ENCODE assay signal across 7 mouse cellular contexts in the genomic region with DNA sequence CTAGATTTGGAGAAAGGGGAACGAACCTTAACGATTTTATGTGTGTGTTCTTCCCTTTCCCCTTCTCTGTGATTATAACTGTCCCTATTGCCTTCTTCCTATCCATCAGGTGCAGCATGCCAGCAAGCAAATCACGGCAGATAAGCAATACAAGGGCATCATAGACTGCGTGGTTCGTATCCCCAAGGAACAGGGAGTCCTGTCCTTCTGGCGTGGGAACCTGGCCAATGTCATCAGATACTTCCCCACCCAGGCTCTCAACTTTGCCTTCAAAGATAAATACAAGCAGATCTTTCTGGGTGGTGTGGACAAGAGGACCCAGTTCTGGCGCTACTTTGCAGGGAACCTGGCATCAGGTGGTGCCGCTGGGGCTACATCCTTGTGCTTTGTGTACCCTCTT. TPM values are rescaled to one million over a fixed set of nuclear protein-coding genes. Genes with fewer than 3 reads are reported as not detected.
A peak's percentile ranks its signal among the peaks of the same experiment; 100 is the strongest.
DNase-seq lines count a peak whose midpoint lies in the region; ATAC-seq lines count a peak whose summit lies in the region.
"Not testable (repeated sequence)": the region's sequence is repeated elsewhere in the genome, so short reads cannot be mapped to it uniquely, and the experiment has no call there.

No protein-coding gene starts in this region.

- H3K9me3 ChIP-seq in forebrain, embryonic 12.5 days; heart, embryonic 14.5 days (ENCODE audit: control insufficient read depth, low read length); intestine, embryonic 16.5 days (ENCODE audit: control insufficient read depth, low read length); limb, embryonic 15.5 days; neural tube, embryonic 13.5 days: not testable (repeated sequence)

- not testable (repeated sequence) for H3K4me1 ChIP-seq in forebrain, embryonic 12.5 days; heart, embryonic 14.5 days (ENCODE audit: control insufficient read depth in 2 of 2, insufficient read depth in 2 of 2, low read length in 2 of 2); intestine, embryonic 16.5 days (ENCODE audit: control insufficient read depth, insufficient read depth, low read length); limb, embryonic 15.5 days; neural tube, embryonic 13.5 days (replicated peaks)

- ATAC-seq in forebrain, embryonic 12.5 days (ENCODE audit: low FRiP score); heart, embryonic 14.5 days (ENCODE audit: insufficient number of reproducible peaks, insufficient read depth, low FRiP score, low read depth); intestine, embryonic 16.5 days; limb, embryonic 15.5 days (ENCODE audit: insufficient number of reproducible peaks, low FRiP score, low TSS enrichment, low read depth); neural tube, embryonic 13.5 days (ENCODE audit: low read depth): not testable (repeated sequence)

- H3K4me2 ChIP-seq in forebrain, embryonic 12.5 days: peak overlapping the region; percentile 53
- peak overlapping the region; percentile 64 for H3K4me2 ChIP-seq in heart, embryonic 14.5 days (ENCODE audit: low read length)
- peak overlapping the region; percentile 38 for H3K4me2 ChIP-seq in intestine, embryonic 16.5 days (ENCODE audit: low read depth, low read length)
- H3K4me2 ChIP-seq in limb, embryonic 15.5 days: peak overlapping the region; percentile 47
- H3K4me2 ChIP-seq in neural tube, embryonic 13.5 days: peak overlapping the region; percentile 57

- H3K4me3 ChIP-seq in forebrain, embryonic 12.5 days (replicated peaks): peak overlapping the region; percentile 59
- H3K4me3 ChIP-seq in heart, embryonic 14.5 days (ENCODE audit: control insufficient read depth in 1 of 2, insufficient read depth in 1 of 2, low read depth in 1 of 2, low read length in 2 of 2): peak overlapping the region; percentile 69 to 85
- H3K4me3 ChIP-seq in intestine, embryonic 16.5 days (ENCODE audit: low read length): peak overlapping the region; percentile 64
- peak overlapping the region; percentile 58 for H3K4me3 ChIP-seq in limb, embryonic 15.5 days
- H3K4me3 ChIP-seq in neural tube, embryonic 13.5 days: peak overlapping the region; percentile 63

- peaks cover 10% of the 10 kb centered on the region for H3K36me3 ChIP-seq in forebrain, embryonic 12.5 days (replicated peaks)
- peaks cover 18% of the 10 kb centered on the region for H3K36me3 ChIP-seq in heart, embryonic 14.5 days (ENCODE audit: control insufficient read depth, insufficient read depth, low read length)
- H3K36me3 ChIP-seq in intestine, embryonic 16.5 days (ENCODE audit: control insufficient read depth, insufficient read depth, low read length); limb, embryonic 15.5 days: not testable (repeated sequence)
- peaks cover 15% of the 10 kb centered on the region for H3K36me3 ChIP-seq in neural tube, embryonic 13.5 days

- 85% methylated on average over 8 of the region's 8 CpGs for WGBS in forebrain, embryonic 12.5 days
- WGBS in heart, embryonic 14.5 days: 47% methylated on average over 8 of the region's 8 CpGs
- WGBS in intestine, embryonic 16.5 days: 67% methylated on average over 8 of the region's 8 CpGs
- WGBS in limb, embryonic 15.5 days: 66% methylated on average over 8 of the region's 8 CpGs
- WGBS in neural tube, embryonic 13.5 days: 69% methylated on average over 8 of the region's 8 CpGs

- peak; percentile 35 for DNase-seq in cerebellum, adult 11-12 months
- DNase-seq in lung, postnatal 36 days: peak; percentile 34

- H3K27me3 ChIP-seq in forebrain, embryonic 12.5 days; heart, embryonic 14.5 days (ENCODE audit: control insufficient read depth, insufficient read depth, low read length); intestine, embryonic 16.5 days (replicated peaks; ENCODE audit: control insufficient read depth, insufficient read depth, low read length); limb, embryonic 15.5 days; neural tube, embryonic 13.5 days: not testable (repeated sequence)

- H3K9ac ChIP-seq in forebrain, embryonic 12.5 days: peak overlapping the region; percentile 49; the same call in 1 of the 2 replicates
- H3K9ac ChIP-seq in heart, embryonic 14.5 days (ENCODE audit: low read length): peak overlapping the region; percentile 89
- peak overlapping the region; percentile 79 for H3K9ac ChIP-seq in intestine, embryonic 16.5 days (ENCODE audit: low read depth, low read length)
- not testable (repeated sequence) for H3K9ac ChIP-seq in limb, embryonic 15.5 days
- H3K9ac ChIP-seq in neural tube, embryonic 13.5 days: peak overlapping the region; percentile 83

- not testable (repeated sequence) for H3K27ac ChIP-seq in forebrain, embryonic 12.5 days; intestine, embryonic 16.5 days (ENCODE audit: low read length); limb, embryonic 15.5 days; neural tube, embryonic 13.5 days (replicated peaks)
- peak overlapping the region; percentile 93 to 96 for H3K27ac ChIP-seq in heart, embryonic 14.5 days (replicated peaks in 1 of 2; ENCODE audit: control insufficient read depth in 1 of 2, insufficient read depth in 1 of 2, low read depth in 2 of 2, low read length in 2 of 2)

RNA-seq across cellular contexts. Expression of a gene that starts 1.3 kb away (rescaled TPM):
- polyA plus RNA-seq in forebrain, embryonic 12.5 days (2016; fragmentation: Nextera tagmentation; extraction: Ambion mirVana): 694 and 710 TPM in 2 replicates
- polyA plus RNA-seq in heart, embryonic 14.5 days (2014; fragmentation: Nextera tagmentation; extraction: Ambion mirVana): 1,151 and 1,230 TPM in 2 replicates
- 1,210 and 1,225 TPM in 2 replicates for polyA plus RNA-seq in intestine, embryonic 16.5 days (2015; fragmentation: Nextera tagmentation; extraction: Ambion mirVana)
- polyA plus RNA-seq in limb, embryonic 15.5 days (2015; fragmentation: Nextera tagmentation; extraction: Ambion mirVana): 508 and 523 TPM in 2 replicates
- polyA plus RNA-seq in neural tube, embryonic 13.5 days (2015; fragmentation: Nextera tagmentation; extraction: Ambion mirVana): 565 and 581 TPM in 2 replicates

RNA-seq across cellular contexts. Expression of a gene that starts 53.3 kb away (rescaled TPM):
- 0.47 and 0.86 TPM in 2 replicates for polyA plus RNA-seq in forebrain, embryonic 12.5 days (2016; fragmentation: Nextera tagmentation; extraction: Ambion mirVana)
- polyA plus RNA-seq in heart, embryonic 14.5 days (2014; fragmentation: Nextera tagmentation; extraction: Ambion mirVana): 3.8 and 4.4 TPM in 2 replicates
- polyA plus RNA-seq in intestine, embryonic 16.5 days (2015; fragmentation: Nextera tagmentation; extraction: Ambion mirVana): 4.4 and 4.7 TPM in 2 replicates
- 3.8 and 4.9 TPM in 2 replicates for polyA plus RNA-seq in limb, embryonic 15.5 days (2015; fragmentation: Nextera tagmentation; extraction: Ambion mirVana)
- 0.70 and 0.85 TPM in 2 replicates for polyA plus RNA-seq in neural tube, embryonic 13.5 days (2015; fragmentation: Nextera tagmentation; extraction: Ambion mirVana)
